Mouse (Mus musculus) kidney, adult 18-20 months (tissue): ENCODE measurements around the gene Vmn1r89.

Experiments
- DNase-seq: peaks from one replicate; pipeline ENCODE4 v3.0.0; 2021

Vmn1r89 gene

DNA sequence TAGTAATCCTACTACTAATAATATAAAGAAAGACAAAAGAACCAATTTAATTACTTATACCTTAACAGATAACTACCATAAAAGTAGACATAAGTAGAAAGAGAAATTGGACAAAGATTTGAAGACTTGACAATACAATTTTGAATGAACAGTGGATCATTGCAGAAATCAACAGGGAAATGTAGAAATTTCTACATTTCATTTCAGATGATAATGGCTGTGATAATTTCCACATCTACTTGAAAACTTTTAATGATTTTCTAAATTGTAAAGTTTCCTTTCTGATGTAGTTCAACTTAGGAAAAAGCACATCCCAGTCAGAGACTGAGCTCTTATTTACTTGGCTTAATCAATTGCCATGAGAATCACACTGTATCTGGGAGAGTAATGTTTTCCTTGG, at the start of gene Vmn1r89:
Gene Vmn1r89, plus strand, starts transcription at position 301 of the 400 bp plus-strand sequence.
- no peak for DNase-seq

DNA sequence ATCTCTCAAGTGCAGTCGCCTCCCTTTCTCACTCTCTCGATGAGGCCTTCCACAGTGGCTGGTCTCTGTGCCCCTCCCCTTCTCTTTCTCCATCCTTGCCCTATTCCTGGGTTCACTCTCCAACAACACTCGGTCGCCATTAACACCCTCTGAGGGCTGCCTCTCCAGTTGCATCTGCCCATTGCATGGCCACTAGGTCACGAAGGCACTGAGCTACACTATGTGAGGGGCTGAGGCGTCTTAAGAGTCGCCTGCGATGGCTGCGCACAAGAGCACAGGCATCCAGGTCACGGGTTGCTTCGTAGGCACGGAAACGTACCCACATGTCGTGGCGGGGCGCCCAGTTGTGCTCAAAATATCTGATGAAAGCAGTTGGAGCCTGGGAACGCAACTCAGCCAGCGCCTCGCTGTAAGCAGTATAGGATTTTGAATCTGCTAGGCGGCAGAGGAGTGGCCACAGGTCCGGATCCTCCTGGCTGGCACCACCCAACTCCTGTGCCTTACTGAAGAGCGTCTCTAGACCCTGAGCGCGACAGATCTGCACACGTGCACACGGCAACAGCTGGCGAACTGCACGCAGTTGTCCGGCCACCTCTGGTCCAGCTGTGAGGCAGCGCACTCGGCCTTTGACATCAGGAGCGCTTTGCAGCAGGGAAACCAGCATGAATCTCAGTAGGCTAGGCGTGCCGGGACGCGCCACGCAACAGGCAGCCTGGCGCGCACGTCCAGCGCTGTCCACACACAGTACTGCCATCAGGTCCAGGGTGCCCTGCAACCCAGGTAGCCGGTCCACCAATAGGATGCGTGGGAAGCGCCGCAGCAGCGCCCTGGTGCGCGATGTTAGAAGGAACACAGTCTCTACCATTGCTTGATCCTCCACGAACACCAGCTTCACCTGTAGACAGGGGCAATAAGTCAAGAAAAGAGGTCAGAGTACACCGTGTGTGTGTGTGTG, 48.2 kb downstream of the Vmn1r89 start:
- DNase-seq = no peak

DNA sequence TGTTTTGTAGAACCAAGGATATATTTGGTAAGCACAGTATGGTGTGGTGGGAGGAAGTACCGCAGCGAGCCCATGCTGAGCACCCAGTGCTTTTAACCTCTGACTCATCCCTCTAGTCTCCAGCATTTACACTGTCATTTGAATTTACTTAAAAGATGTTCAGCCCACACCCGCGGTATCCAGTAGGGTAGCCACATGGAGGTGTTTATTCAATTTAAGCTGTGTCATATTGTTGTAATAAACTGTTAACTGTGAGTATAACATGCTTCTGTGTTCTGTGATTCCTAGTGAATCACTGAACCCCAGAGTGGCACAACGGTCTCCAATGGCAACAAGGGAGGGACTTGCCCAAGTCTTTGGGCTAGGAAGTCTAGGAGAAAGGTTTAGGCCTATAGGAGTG, 51.0 kb downstream of the Vmn1r89 start:
- DNase-seq = no peak

DNA sequence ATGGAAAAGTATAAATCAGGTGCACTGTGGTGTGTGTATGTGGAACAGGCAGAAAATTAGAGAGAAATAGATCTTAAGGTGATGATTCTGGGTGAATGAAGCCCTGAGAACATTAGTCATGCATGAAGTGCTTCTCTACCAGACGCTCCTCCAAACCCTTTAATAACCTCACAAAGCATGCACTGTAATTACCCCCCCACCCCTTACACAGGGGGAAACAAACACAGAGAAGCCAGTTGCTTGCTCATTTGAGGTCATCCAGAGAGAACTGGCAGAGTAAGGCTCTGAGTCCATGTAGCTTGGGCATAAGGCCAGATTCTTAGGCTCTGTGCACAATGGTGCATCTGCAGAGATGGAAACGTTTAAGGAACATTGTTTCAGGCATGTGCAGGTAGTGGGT, 51.6 kb downstream of the Vmn1r89 start:
- no peak for DNase-seq

DNA sequence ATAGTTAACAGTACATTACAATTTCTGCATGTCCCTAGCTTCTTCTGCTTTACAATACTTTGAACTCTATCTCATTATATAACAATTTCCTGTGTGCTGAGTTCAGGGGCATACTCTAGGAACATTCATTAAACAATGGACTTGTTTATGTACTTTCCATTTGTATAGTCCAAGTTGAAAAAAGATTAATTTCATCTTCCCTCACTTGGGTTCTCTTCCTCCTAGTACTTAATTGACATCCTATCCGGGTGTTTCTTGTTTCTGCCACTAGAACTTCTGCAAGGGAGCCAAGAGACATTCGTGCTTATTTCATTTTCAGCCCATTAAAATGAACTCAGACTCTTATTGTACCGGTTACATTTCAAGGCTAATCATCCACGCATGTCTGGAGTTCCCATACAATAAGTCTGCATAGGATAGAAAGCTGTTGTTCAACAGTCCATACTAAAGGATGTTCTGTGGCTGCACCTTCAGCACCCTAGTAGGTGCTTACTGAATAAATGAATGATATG, 56.0 kb downstream of the Vmn1r89 start:
- no peak for DNase-seq

- no peak for DNase-seq
These were observed 56.6 kb downstream of the Vmn1r89 start for GRCm38 (mm10) chr7:13269394-13269793.
